In the genomic region with DNA sequence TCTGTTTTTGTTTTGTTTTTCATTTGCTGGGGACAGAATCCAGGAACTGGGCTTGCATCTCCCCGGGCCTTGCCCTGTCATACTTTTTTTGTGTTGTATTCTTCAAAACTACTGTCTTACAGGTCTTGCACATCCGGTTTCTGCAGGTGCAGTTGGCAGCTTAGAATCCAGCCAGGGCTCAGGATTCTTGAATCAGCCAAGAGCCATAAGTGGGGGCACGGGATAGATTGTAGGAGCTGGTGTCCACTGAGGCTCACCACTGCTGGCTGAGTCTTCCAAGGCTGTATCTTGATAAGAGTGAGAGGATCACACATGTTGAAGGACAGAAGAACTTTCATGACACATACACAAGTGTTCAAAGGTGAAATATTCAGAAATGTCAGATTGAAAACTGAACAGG, we compare ENCODE assay signal across 8 mouse cellular contexts. TPM values are rescaled to one million over a fixed set of nuclear protein-coding genes. Genes with fewer than 3 reads are reported as not detected.
A peak's percentile ranks its signal among the peaks of the same experiment; 100 is the strongest.
DNase-seq lines count a peak whose midpoint lies in the region; ATAC-seq lines count a peak whose summit lies in the region.

No protein-coding gene starts in this region.

- H3K9ac ChIP-seq in heart, embryonic 13.5 days, result no peak overlapping the region
- H3K9ac ChIP-seq in hindbrain, embryonic 16.5 days (ENCODE audit: low read depth, low read length), result no peak overlapping the region; the same call in 1 of the 2 replicates
- H3K9ac ChIP-seq in midbrain, embryonic 16.5 days (ENCODE audit: low read depth, low read length), result no peak overlapping the region

- no peak overlapping the region for H3K27ac ChIP-seq in heart, embryonic 13.5 days (replicated peaks)
- no peak overlapping the region for H3K27ac ChIP-seq in embryonic facial prominence, embryonic 10.5 days (replicated peaks)
- H3K27ac ChIP-seq in hindbrain, embryonic 16.5 days (ENCODE audit: low read depth, low read length), result no peak overlapping the region
- H3K27ac ChIP-seq in midbrain, embryonic 16.5 days (ENCODE audit: low read length), result no peak overlapping the region

- DNase-seq in heart, postnatal 25 days (ENCODE audit: low spot score), result no peak
- no peak for DNase-seq in embryonic facial prominence, embryonic 10.5 days (ENCODE audit: low spot score)
- no peak for DNase-seq in frontal cortex, postnatal 10 days (ENCODE audit: low spot score in 2 of 2)
- no peak for DNase-seq in gastrocnemius, adult 18-20 months (ENCODE audit: low spot score)
- DNase-seq in c-Kit-positive CD71-positive TER-119-positive erythroid progenitor cells, embryonic 14.5 days (ENCODE audit: low spot score), result no peak

- intact Hi-C loops in heart, postnatal 25 days (cut with DNase I), result no loop called here

- peaks cover 3% of the 10 kb centered on the region for H3K27me3 ChIP-seq in heart, embryonic 13.5 days (replicated peaks)
- H3K27me3 ChIP-seq in embryonic facial prominence, embryonic 10.5 days (replicated peaks; ENCODE audit: low read depth, poor library complexity, severe bottlenecking), result peaks cover 34% of the 10 kb centered on the region
- H3K27me3 ChIP-seq in hindbrain, embryonic 16.5 days (replicated peaks; ENCODE audit: control insufficient read depth, insufficient read depth, low read length), result no peaks in the 10 kb centered on the region; the same call in 1 of the 2 replicates
- H3K27me3 ChIP-seq in midbrain, embryonic 16.5 days (ENCODE audit: control insufficient read depth, insufficient read depth, low read depth, low read length), result no peaks in the 10 kb centered on the region

- peak overlapping the region; percentile 67 for H3K4me3 ChIP-seq in heart, embryonic 13.5 days
- peak overlapping the region; percentile 65 for H3K4me3 ChIP-seq in embryonic facial prominence, embryonic 10.5 days
- H3K4me3 ChIP-seq in hindbrain, embryonic 16.5 days (ENCODE audit: low read length), result peak overlapping the region; percentile 65
- H3K4me3 ChIP-seq in midbrain, embryonic 16.5 days (ENCODE audit: low read depth, low read length), result peak overlapping the region; percentile 70

- peak overlapping the region; percentile 78 for H3K4me2 ChIP-seq in heart, embryonic 13.5 days
- H3K4me2 ChIP-seq in hindbrain, embryonic 16.5 days (ENCODE audit: low read length), result peak overlapping the region; percentile 90
- H3K4me2 ChIP-seq in midbrain, embryonic 16.5 days (ENCODE audit: low read length), result peak overlapping the region; percentile 92

- 57% methylated on average over 3 of the region's 3 CpGs for WGBS in heart, embryonic 13.5 days
- WGBS in embryonic facial prominence, embryonic 10.5 days, result 60% methylated on average over 3 of the region's 3 CpGs
- 59% methylated on average over 3 of the region's 3 CpGs for WGBS in hindbrain, embryonic 16.5 days
- WGBS in midbrain, embryonic 16.5 days, result 50% methylated on average over 3 of the region's 3 CpGs

- H3K36me3 ChIP-seq in heart, embryonic 13.5 days, result no peaks in the 10 kb centered on the region
- no peaks in the 10 kb centered on the region for H3K36me3 ChIP-seq in embryonic facial prominence, embryonic 10.5 days (replicated peaks)
- no peaks in the 10 kb centered on the region for H3K36me3 ChIP-seq in hindbrain, embryonic 16.5 days (ENCODE audit: control insufficient read depth, insufficient read depth, low read length)
- H3K36me3 ChIP-seq in midbrain, embryonic 16.5 days (ENCODE audit: control insufficient read depth, insufficient read depth, low read length), result no peaks in the 10 kb centered on the region

- no peaks in the 10 kb centered on the region for H3K9me3 ChIP-seq in heart, embryonic 13.5 days
- no peaks in the 10 kb centered on the region for H3K9me3 ChIP-seq in embryonic facial prominence, embryonic 10.5 days
- no peaks in the 10 kb centered on the region for H3K9me3 ChIP-seq in hindbrain, embryonic 16.5 days (ENCODE audit: control insufficient read depth, low read length)
- H3K9me3 ChIP-seq in midbrain, embryonic 16.5 days (replicated peaks; ENCODE audit: control insufficient read depth, low read length, poor library complexity, severe bottlenecking), result no peaks in the 10 kb centered on the region

- peaks cover 51% of the 10 kb centered on the region for H3K4me1 ChIP-seq in heart, embryonic 13.5 days
- H3K4me1 ChIP-seq in embryonic facial prominence, embryonic 10.5 days, result peaks cover 19% of the 10 kb centered on the region
- H3K4me1 ChIP-seq in hindbrain, embryonic 16.5 days (ENCODE audit: control insufficient read depth, insufficient read depth, low read depth, low read length), result peaks cover 3% of the 10 kb centered on the region; the same call in 1 of the 2 replicates
- peaks cover 5% of the 10 kb centered on the region; the same call in 1 of the 2 replicates for H3K4me1 ChIP-seq in midbrain, embryonic 16.5 days (ENCODE audit: control insufficient read depth, insufficient read depth, low read length)

- no peak for ATAC-seq in heart, embryonic 13.5 days (ENCODE audit: extremely low read depth, insufficient number of reproducible peaks, low FRiP score, low TSS enrichment)
- ATAC-seq in hindbrain, embryonic 16.5 days, result peak; percentile 16
- ATAC-seq in midbrain, embryonic 16.5 days, result peak; percentile 12; the same call in 1 of the 2 replicates

RNA-seq across cellular contexts. Expression of a gene that starts 0.4 kb away (rescaled TPM):
- polyA plus RNA-seq in heart, embryonic 13.5 days (2015; fragmentation: Nextera tagmentation; extraction: Ambion mirVana), result 12.1 and 14.0 TPM in 2 replicates
- total RNA-seq in heart, postnatal 25 days (2021), result 100 to 1,000 TPM in 1 of 2 experiments, 10 to 100 TPM in 1; 51.0 to 103 TPM
- polyA plus RNA-seq in embryonic facial prominence, embryonic 10.5 days (2016; fragmentation: Nextera tagmentation; extraction: Ambion mirVana), result 1.7 and 2.2 TPM in 2 replicates
- 9.8 and 12.7 TPM in 2 replicates for polyA plus RNA-seq in hindbrain, embryonic 16.5 days (2015; fragmentation: Nextera tagmentation; extraction: Ambion mirVana)
- 5.8 and 8.1 TPM in 2 replicates for polyA plus RNA-seq in midbrain, embryonic 16.5 days (2015; fragmentation: Nextera tagmentation; extraction: Ambion mirVana)
- 10 to 100 TPM; 83.4 to 93.7 TPM for total RNA-seq in gastrocnemius, adult 18-20 months (2021)
